Mouse (Mus musculus): ENCODE data around the gene Socs2. TPM values are rescaled to one million over a fixed set of nuclear protein-coding genes. Genes with fewer than 3 reads are reported as not detected.

Gene Socs2
- polyA plus RNA-seq, 1 experiment from 2014 or later: 48.6 TPM

GRCm38 (mm10) chr10:95419726-95420125, 2.7 kb upstream of the Socs2 start:
- no peak for ATAC-seq (ENCODE audit: insufficient number of reproducible peaks, insufficient read depth, low FRiP score, low read depth)
- H3K4me2 ChIP-seq (ENCODE audit: low read length): no peak overlapping the region
- no peak overlapping the region for H3K9ac ChIP-seq (ENCODE audit: low read length)
- H3K4me1 ChIP-seq (ENCODE audit: control insufficient read depth in 2 of 2, insufficient read depth in 2 of 2, low read length in 2 of 2): peaks cover 0 to 7% of the 10 kb centered on the region in 2 experiments; a peak in 3 of 4 replicates
- 93% methylated on average over 3 of the region's 3 CpGs for WGBS
- no peaks in the 10 kb centered on the region for H3K9me3 ChIP-seq (ENCODE audit: control insufficient read depth, low read length)
- H3K27ac ChIP-seq (replicated peaks in 1 of 2; ENCODE audit: control insufficient read depth in 1 of 2, insufficient read depth in 1 of 2, low read depth in 2 of 2, low read length in 2 of 2): no peak overlapping the region
- no peak overlapping the region for H3K4me3 ChIP-seq (ENCODE audit: control insufficient read depth in 1 of 2, insufficient read depth in 1 of 2, low read depth in 1 of 2, low read length in 2 of 2)
- H3K36me3 ChIP-seq (ENCODE audit: control insufficient read depth, insufficient read depth, low read length): no peaks in the 10 kb centered on the region
- 0 out of 2 replicates have a peak, but pooled peaks cover 6% of the 10 kb centered on the region for H3K27me3 ChIP-seq (ENCODE audit: control insufficient read depth, insufficient read depth, low read length)

- Histone ChIP-seq H3K4me2 (ENCODE audit: low read length) (no peak overlapping the region), H3K36me3 (ENCODE audit: control insufficient read depth, insufficient read depth, low read length) (no peaks in the 10 kb centered on the region), H3K27ac (replicated peaks in 1 of 2; ENCODE audit: control insufficient read depth in 1 of 2, insufficient read depth in 1 of 2, low read depth in 2 of 2, low read length in 2 of 2) (no peak overlapping the region), H3K9ac (ENCODE audit: low read length) (no peak overlapping the region), H3K9me3 (ENCODE audit: control insufficient read depth, low read length) (no peaks in the 10 kb centered on the region), H3K4me3 (ENCODE audit: control insufficient read depth in 1 of 2, insufficient read depth in 1 of 2, low read depth in 1 of 2, low read length in 2 of 2) (no peak overlapping the region), H3K4me1 (ENCODE audit: control insufficient read depth in 2 of 2, insufficient read depth in 2 of 2, low read length in 2 of 2) (peaks cover 0 to 14% of the 10 kb centered on the region in 2 experiments; a peak in 3 of 4 replicates), H3K27me3 (ENCODE audit: control insufficient read depth, insufficient read depth, low read length) (0 out of 2 replicates have a peak, but pooled peaks cover 6% of the 10 kb centered on the region)
- WGBS: 62% methylated on average over 6 of the region's 6 CpGs
- no peak for ATAC-seq (ENCODE audit: insufficient number of reproducible peaks, insufficient read depth, low FRiP score, low read depth)
These were observed 1.7 kb upstream of the Socs2 start for GRCm38 (mm10) chr10:95418631-95419030.

GRCm38 (mm10) chr10:95417496-95418236, 686 bp upstream of the Socs2 start:
- Histone ChIP-seq H3K27ac (replicated peaks in 1 of 2; ENCODE audit: control insufficient read depth in 1 of 2, insufficient read depth in 1 of 2, low read depth in 2 of 2, low read length in 2 of 2) (peak overlapping the region in 1 of 2 experiments; percentile 62; a peak in 2 of 4 replicates), H3K9me3 (ENCODE audit: control insufficient read depth, low read length) (no peaks in the 10 kb centered on the region), H3K4me3 (ENCODE audit: control insufficient read depth in 1 of 2, insufficient read depth in 1 of 2, low read depth in 1 of 2, low read length in 2 of 2) (peak overlapping the region; percentile 71 to 83), H3K4me2 (ENCODE audit: low read length) (peak overlapping the region; percentile 97), H3K27me3 (ENCODE audit: control insufficient read depth, insufficient read depth, low read length) (0 out of 2 replicates have a peak, but pooled peaks cover 6% of the 10 kb centered on the region), H3K36me3 (ENCODE audit: control insufficient read depth, insufficient read depth, low read length) (no peaks in the 10 kb centered on the region), H3K9ac (ENCODE audit: low read length) (peak overlapping the region; percentile 62), H3K4me1 (ENCODE audit: control insufficient read depth in 2 of 2, insufficient read depth in 2 of 2, low read length in 2 of 2) (peaks cover 0 to 15% of the 10 kb centered on the region in 2 experiments; a peak in 3 of 4 replicates)
- no peak for ATAC-seq (ENCODE audit: insufficient number of reproducible peaks, insufficient read depth, low FRiP score, low read depth)
- WGBS: under 1% methylated on average over 25 of the region's 25 CpGs

GRCm38 (mm10) chr10:95416361-95416684, 657 bp downstream of the Socs2 start:
- H3K27ac ChIP-seq (replicated peaks in 1 of 2; ENCODE audit: control insufficient read depth in 1 of 2, insufficient read depth in 1 of 2, low read depth in 2 of 2, low read length in 2 of 2): peak overlapping the region; percentile 58 to 91; a peak in 3 of 4 replicates
- H3K27me3 ChIP-seq (ENCODE audit: control insufficient read depth, insufficient read depth, low read length): 0 out of 2 replicates have a peak, but pooled peaks cover 6% of the 10 kb centered on the region
- H3K4me2 ChIP-seq (ENCODE audit: low read length): peak overlapping the region; percentile 97
- peak overlapping the region; percentile 90 for H3K9ac ChIP-seq (ENCODE audit: low read length)
- peak overlapping the region; percentile 71 to 83 for H3K4me3 ChIP-seq (ENCODE audit: control insufficient read depth in 1 of 2, insufficient read depth in 1 of 2, low read depth in 1 of 2, low read length in 2 of 2)
- H3K36me3 ChIP-seq (ENCODE audit: control insufficient read depth, insufficient read depth, low read length): peaks cover 10% of the 10 kb centered on the region
- peak; percentile 36; the same call in 1 of the 2 replicates for ATAC-seq (ENCODE audit: insufficient number of reproducible peaks, insufficient read depth, low FRiP score, low read depth)
- WGBS: under 1% methylated on average over 34 of the region's 34 CpGs
- H3K9me3 ChIP-seq (ENCODE audit: control insufficient read depth, low read length): no peaks in the 10 kb centered on the region
- peaks cover 0 to 15% of the 10 kb centered on the region in 2 experiments; a peak in 3 of 4 replicates for H3K4me1 ChIP-seq (ENCODE audit: control insufficient read depth in 2 of 2, insufficient read depth in 2 of 2, low read length in 2 of 2)

GRCm38 (mm10) chr10:95415533-95416360, 1.2 kb downstream of the Socs2 start:
- H3K36me3 ChIP-seq (ENCODE audit: control insufficient read depth, insufficient read depth, low read length): peaks cover 15% of the 10 kb centered on the region
- H3K9me3 ChIP-seq (ENCODE audit: control insufficient read depth, low read length): no peaks in the 10 kb centered on the region
- peak overlapping the region; percentile 90 for H3K9ac ChIP-seq (ENCODE audit: low read length)
- ATAC-seq (ENCODE audit: insufficient number of reproducible peaks, insufficient read depth, low FRiP score, low read depth): no peak; the same call in 1 of the 2 replicates
- H3K4me2 ChIP-seq (ENCODE audit: low read length): peak overlapping the region; percentile 97
- 0% methylated on average over 64 of the region's 65 CpGs for WGBS
- H3K4me1 ChIP-seq (ENCODE audit: control insufficient read depth in 2 of 2, insufficient read depth in 2 of 2, low read length in 2 of 2): peaks cover 0 to 15% of the 10 kb centered on the region in 2 experiments; a peak in 3 of 4 replicates
- peak overlapping the region in 1 of 2 experiments; percentile 91; a peak in 2 of 4 replicates for H3K27ac ChIP-seq (replicated peaks in 1 of 2; ENCODE audit: control insufficient read depth in 1 of 2, insufficient read depth in 1 of 2, low read depth in 2 of 2, low read length in 2 of 2)
- H3K27me3 ChIP-seq (ENCODE audit: control insufficient read depth, insufficient read depth, low read length): 0 out of 2 replicates have a peak, but pooled peaks cover 6% of the 10 kb centered on the region
- H3K4me3 ChIP-seq (ENCODE audit: control insufficient read depth in 1 of 2, insufficient read depth in 1 of 2, low read depth in 1 of 2, low read length in 2 of 2): peak overlapping the region; percentile 71 to 83

- Histone ChIP-seq H3K9ac (ENCODE audit: low read length) (peak overlapping the region; percentile 90), H3K4me1 (ENCODE audit: control insufficient read depth in 2 of 2, insufficient read depth in 2 of 2, low read length in 2 of 2) (peaks cover 0 to 15% of the 10 kb centered on the region in 2 experiments; a peak in 3 of 4 replicates), H3K4me3 (ENCODE audit: control insufficient read depth in 1 of 2, insufficient read depth in 1 of 2, low read depth in 1 of 2, low read length in 2 of 2) (peak overlapping the region; percentile 71 to 83), H3K36me3 (ENCODE audit: control insufficient read depth, insufficient read depth, low read length) (peaks cover 21% of the 10 kb centered on the region), H3K27ac (replicated peaks in 1 of 2; ENCODE audit: control insufficient read depth in 1 of 2, insufficient read depth in 1 of 2, low read depth in 2 of 2, low read length in 2 of 2) (peak overlapping the region; percentile 10 to 91; a peak in 1 of 4 replicates), H3K4me2 (ENCODE audit: low read length) (peak overlapping the region; percentile 97), H3K9me3 (ENCODE audit: control insufficient read depth, low read length) (no peaks in the 10 kb centered on the region), H3K27me3 (ENCODE audit: control insufficient read depth, insufficient read depth, low read length) (0 out of 2 replicates have a peak, but pooled peaks cover 2% of the 10 kb centered on the region)
- 1% methylated on average over 15 of the region's 15 CpGs for WGBS
- no peak for ATAC-seq (ENCODE audit: insufficient number of reproducible peaks, insufficient read depth, low FRiP score, low read depth)
These were observed 1.8 kb downstream of the Socs2 start for GRCm38 (mm10) chr10:95415159-95415532.
